Mouse (Mus musculus): ENCODE results near the gene Gatd1. TPM values are rescaled to one million over a fixed set of nuclear protein-coding genes. Genes with fewer than 3 reads are reported as not detected.
"Not testable (repeated sequence)": the region's sequence is repeated elsewhere in the genome, so short reads cannot be mapped to it uniquely, and the experiment has no call there.

Gene Gatd1
- total RNA-seq, 2 experiments from 2014 or later = 37.7 to 39.9 TPM

DNA sequence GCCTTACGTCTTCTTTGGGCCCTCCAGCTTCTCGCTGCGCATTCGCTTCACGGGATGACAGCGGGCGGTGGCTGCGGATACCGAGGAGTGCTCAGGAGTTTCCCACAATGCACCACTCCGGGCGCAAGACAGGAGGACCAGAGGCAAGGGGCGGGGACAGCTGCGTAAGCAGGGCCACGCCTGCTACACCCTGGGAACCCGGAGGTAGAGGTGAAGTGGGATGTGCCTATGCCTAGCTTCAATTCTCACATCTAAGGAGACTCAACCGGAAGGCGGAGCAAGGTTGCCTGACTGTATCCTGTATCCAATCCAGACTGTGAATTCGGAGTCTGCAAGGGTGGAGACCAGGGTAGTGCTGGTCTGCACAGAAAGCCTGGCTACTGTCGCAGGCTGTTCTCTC is 15.4 kb upstream of the Gatd1 start, which contains the start of gene Cend1:
TSS of gene Cend1 (minus strand) at position 182 of the 400 bp plus-strand sequence.
- DNase-seq (ENCODE audit: low spot score in 2 of 2) = peak; percentile 89 to 92

DNA sequence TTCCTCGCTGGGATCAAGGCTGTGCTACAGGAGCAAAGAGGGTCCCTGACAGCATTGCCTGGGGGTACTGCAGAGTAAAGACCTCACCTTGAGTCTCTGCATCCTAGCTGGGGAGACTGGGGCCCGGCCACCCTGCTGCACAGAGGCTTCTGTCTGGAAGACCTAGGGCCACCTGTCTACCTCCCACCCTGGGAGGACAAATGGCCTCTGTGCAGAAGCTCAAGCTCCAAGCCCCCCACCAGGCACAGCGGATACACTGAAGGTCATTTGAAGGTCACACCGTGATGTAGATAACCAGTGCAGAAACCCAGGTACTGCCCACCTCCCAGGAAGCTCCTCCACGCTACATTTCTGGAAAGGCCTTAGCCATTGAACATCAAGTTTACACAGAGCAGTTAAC is 14.8 kb upstream of the Gatd1 start:
- DNase-seq (ENCODE audit: low spot score in 2 of 2) = no peak

DNA sequence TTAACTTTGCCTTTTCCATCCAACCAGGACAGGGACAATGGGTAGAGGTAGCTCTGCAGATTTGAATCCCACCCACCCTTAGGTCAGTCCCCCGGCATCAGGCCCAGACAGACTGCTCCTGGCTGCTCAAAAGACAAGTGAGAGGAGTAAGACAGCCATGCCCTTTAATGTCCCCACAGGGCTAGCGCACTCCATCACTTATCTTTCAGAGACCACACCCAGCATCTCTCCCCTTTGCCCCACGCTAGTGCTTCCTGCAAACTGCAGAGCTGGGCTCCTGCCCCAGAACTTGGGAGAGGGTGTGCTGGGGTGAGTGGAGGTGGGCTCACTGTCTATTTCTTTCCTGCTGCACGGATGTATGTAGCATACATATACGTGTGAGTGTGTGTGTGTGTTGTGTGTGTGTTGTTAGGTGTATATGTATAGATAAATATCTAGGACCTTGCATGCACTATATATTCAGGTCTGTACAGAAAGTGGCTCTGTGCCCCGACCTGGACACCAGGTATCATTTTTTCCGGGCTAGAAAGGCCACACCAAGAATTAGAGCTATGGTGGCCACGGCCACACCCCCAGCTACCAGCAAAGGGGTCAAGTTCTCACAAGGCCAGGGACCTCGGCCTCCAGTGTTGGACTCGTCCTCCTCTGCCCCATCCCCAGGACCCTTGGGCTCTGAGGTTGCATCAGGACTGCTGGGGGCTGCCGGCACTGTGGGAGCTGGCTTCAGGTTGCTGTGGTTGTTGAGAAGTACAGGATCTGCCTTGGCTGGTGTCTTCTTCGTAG is 13.2 kb upstream of the Gatd1 start:
- DNase-seq (ENCODE audit: low spot score in 2 of 2) = no peak

DNA sequence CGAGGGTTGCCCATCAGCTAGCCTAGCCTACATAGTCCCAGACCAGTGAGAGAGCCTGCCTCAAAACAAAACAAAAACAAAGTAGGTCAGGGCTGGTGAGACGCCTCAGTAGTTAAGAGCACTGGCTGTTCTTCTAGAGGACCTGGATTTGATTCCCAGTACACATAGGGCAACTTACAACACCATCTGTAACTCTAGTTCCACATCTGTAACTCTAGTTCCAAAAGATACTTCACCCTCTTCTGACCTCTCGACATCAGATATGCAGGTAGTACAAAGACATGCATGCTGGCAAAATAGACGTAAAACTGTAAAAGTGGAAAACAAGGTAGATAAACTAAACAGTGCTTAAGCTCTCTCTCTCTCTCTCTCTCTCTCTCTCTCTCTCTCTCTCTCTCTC is 9.9 kb upstream of the Gatd1 start:
- DNase-seq (ENCODE audit: low spot score in 2 of 2) = no peak

DNA sequence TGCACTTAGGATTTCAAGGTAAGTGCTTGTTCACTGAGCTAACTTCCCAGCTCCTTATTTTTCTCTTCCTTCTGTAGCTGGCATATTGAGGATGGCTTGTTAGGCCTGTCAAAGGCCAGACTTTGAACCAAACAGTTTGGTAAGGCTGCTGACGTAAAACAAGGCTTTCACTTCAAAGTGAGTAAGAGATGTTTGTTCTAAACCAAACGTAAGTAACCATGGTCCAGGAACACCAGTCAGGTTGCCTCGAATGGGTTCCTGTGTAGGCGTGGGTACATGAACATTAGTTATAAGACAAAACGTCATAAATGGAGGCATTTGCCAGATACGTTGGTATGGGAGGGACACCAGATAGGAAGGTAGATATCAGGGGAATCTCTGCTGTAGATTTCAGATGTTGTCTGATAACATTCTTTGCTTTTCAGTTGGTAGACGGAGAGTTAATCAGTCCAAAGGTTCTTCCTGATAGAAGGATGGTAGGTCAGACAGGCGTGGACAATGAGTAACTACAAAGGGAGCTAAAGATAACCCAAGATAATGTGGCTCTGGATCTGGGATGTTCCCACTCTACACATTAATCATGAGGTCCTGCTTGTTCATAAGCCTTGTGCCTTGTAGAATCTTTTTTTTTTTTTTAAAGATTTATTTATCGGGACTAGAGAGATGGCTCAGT is 6.2 kb upstream of the Gatd1 start:
- no peak for DNase-seq (ENCODE audit: low spot score in 2 of 2)

DNA sequence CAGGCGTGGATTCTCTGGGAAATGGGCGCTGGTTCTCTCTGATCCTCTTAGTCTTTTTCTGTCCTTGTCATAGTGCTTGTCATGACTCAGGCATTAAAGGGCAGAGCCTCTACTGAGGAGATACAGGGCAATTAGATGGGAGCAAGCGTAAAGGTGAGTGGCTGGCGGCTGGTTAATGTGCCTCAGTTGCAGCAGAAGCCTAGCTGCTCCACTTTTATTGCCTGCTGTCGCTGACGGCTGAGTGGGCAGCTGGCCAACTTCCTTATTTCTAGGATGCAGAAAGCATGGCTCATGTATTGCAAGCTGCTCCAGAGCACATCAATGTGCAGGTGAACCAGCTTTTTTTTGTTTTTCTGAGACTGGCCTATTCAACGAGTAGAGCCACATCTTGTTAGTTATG is 5.0 kb upstream of the Gatd1 start:
- DNase-seq (ENCODE audit: low spot score in 2 of 2) = peak in 1 of 2 experiments; percentile 76

DNA sequence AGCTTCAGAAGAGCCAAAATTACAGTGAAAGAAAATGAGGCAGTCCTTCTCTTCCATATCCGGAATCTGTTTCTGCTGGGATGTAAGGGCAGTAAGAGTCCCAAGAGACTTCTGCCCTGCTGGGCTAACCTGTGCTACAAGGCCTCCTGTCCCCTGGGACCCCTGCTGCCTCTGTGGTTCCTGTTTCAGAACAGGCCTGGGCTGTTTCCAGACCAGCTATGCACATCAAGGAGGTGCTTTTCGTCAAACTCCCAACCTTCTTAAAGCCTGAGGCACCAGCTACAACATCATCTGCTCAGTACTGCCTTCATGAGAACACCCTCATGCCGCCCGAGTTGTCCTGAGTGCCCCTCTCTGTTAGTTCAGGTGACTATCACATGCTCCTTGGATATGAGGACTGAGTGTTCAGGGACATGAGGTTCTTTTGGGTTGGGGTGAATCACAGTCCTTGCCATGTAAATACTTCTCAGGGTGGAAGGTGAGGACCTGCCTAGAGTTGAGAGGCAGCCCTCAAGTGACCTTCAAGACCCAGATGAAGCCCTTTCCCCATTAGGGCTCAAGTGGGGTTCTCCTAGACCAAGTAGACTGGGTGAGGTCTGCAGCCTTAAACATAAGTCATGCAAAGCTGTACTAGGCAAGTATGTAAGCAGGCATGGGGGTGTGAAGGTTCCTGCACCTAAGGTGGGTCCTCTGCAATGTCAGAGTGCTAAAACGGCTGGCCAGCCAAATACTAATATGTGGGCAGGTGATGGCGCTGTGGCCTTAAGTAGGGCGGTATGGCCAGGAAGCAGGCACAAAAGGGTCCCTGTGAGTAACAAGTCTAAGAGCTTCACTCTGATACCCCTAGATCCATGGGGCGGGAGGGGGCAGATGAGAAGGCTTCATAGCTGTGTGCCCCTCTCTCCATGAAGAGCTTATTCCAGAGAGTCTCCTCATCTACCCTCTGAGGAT is 4.1 kb upstream of the Gatd1 start:
- no peak for DNase-seq (ENCODE audit: low spot score in 2 of 2)

DNA sequence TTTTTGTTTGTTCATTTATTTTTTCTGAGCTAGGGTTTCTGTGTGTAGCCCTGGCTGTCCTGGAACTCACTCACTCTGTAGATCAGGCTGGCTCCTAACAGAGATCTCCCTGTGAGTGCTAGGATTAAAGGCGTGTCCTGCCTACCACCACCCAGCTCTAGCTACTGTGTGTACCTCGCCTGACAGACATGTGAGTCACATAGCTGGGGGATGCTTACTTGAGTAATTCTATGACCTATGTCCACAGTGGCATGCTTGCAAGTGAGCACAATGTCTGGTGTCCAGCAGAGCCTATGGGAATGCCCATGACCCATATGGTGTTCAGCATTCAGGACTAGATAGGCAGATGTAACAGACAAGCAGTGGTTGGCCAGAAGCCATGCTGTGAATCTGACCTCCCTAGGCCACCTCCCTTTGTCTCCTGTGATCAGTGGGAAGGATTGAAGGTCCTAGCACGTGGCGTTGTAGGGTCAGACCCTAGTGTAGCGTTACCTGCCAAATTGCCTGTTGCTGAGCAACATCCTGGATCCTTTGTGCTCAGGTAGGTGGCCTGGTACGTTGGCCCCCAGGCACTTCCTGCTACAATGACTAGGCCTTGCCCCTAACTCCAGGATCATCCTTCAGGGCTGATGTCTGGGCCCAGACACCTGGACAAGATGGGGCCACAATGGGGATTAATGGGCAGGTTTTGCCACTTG is 2.4 kb upstream of the Gatd1 start:
- DNase-seq (ENCODE audit: low spot score in 2 of 2) = no peak

DNA sequence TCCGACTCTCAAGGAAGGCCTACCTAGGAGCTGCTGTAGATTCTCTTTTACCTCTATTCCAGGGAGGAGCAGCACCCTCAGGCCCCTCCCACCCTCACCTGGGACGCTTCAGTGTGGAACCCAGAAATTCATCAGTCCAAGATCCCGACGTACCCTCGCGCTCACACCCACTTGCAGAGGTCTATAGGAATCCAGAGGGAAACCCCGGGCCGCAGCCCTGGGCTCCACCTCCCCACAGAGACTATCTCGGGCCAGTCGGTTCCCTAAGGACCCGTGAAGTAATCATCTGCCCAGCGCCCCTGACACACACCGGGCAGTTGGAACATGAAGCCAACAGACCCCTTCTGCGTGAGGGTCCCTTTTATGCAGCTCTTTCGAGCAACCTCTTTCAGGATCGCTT is 605 bp downstream of the Gatd1 start:
- DNase-seq (ENCODE audit: low spot score in 2 of 2) = no peak

DNA sequence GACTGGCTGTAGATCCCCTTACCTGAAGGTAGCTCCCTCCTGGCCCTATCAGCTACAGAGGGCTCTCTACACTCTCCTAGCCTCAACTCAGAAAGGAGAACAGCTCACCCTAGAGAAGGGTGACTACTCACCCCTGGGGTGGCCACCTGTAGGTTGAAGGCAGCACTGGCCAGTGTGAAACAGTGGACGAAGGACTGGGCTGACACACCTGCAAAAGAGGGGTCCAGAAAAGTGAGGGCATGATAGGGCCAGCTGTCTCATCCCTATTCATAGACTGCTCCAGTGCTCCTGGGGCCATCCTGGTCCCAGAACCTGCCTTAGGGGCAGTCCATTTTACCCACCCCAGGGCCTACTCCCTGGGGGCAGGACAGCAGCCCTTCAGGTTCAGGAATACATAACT is 2.3 kb downstream of the Gatd1 start:
- DNase-seq (ENCODE audit: low spot score in 2 of 2) = no peak

DNA sequence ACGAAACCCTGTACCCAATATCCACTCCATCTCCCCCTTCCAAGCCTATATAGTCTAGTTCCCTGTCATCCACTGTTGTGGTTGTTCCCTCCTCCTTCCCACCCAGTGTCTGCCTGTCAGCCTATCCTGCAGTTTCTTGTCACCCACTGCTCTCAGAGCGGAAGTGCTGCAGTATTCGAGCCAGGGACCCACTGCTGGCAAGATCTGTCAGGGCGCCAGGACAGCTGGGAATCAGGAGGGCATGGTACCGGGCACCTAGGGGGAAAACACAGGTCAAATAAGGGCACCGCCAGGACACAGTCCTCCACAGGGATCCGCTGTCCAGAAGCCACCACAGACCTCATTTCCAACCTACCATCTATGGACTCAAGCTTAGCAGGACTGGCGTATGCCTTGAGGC is 3.3 kb downstream of the Gatd1 start:
- DNase-seq (ENCODE audit: low spot score in 2 of 2) = no peak

DNA sequence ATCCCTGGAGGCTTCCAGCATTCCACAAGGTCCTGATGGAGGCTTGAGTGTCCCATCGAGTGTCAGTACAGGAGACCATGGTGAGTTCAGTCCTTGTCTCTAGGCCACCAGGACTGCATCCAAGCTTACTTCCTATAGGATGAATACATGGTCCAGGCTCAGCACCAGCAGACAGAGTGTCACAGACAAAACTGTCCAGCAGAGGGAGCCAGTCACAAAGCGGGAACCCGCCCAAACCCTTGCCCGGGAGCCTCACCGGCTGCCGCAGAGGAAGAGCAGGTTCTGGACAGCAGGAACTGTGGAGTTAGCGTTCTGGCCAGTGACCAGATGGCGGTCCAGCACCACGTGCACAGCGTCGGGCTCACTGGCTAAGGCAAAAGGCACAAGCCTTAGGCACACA is 5.1 kb downstream of the Gatd1 start:
- DNase-seq (ENCODE audit: low spot score in 2 of 2) = peak; percentile 79 to 90

DNA sequence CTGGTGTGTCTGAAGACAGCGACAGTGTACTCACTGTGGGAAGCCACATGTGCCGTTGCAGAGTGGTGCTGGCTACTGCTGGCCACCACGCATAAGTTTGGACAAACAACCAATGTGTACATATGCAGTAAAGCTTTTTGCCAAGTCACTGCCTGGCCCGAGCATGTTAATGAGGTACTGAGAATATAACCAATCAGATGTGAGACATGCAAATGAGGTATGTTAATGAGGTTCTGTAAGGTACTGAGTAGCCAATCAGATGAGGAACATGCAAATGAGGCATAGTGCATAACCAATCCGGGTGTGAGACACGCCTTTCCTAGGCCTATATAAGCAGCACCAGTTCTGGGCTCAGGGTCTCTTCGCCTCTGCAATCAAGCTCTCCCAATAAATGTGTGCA is 6.3 kb downstream of the Gatd1 start:
- DNase-seq (ENCODE audit: low spot score in 2 of 2) = not testable (repeated sequence)

DNA sequence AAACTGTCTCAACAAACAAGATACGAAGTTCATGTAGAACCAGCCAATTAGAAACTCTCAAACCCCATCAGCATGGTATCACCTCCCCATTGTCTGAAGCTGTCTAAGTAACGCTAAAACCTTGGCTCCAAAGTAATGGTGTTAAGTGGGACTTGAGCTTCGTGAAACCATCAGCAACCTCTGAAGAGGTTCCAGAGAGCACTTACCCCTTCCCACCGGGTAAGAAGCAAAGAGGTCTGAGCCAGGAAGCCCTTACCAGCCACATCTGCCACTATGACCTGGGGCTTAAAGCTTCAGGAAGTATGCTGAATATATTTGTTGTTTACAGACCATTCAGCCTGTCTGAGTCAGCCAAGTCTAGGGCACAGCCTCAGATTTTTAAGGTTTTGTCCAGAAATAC is 8.5 kb downstream of the Gatd1 start:
- DNase-seq (ENCODE audit: low spot score in 2 of 2) = no peak

DNA sequence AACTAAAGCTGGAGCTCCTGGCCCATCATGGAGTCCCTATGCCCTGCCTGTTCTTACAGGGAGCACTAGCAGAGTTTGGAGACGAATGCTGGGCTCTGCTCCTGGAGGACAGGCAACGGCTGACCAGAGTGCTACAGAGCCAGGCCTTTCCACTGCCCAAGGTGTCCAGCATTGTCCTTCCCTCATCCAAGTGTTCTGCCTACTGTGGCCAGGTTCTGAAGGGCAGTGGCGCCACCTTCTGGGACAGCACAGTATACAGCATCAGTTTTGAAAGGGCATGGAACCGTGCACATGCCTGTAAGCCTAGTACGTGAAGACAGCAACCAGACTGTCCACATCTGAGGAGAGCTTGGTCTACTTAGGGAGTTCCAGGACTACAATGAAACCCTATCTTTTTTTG is 10.6 kb downstream of the Gatd1 start:
- DNase-seq (ENCODE audit: low spot score in 2 of 2) = peak in 1 of 2 experiments; percentile 51

DNA sequence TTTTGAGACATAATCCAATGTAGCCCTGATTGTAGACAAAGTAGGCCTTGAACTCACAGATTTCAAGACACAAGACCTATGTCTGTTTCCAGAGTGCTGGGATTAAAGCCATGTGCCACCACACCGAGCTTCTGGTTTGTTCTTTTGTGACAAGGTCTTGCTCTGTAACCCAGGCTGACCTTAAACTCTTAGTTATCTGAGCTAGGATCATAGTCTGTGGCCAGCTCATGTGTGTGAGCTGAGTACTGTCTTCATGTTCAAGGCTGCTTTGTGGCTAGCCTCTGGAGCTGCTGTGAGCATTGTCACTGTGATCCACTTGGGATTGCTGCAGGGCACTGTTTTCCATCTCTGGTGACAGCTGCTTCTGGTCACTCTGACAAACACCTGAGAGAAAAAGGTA is 18.6 kb downstream of the Gatd1 start:
- no peak for DNase-seq (ENCODE audit: low spot score in 2 of 2)

DNA sequence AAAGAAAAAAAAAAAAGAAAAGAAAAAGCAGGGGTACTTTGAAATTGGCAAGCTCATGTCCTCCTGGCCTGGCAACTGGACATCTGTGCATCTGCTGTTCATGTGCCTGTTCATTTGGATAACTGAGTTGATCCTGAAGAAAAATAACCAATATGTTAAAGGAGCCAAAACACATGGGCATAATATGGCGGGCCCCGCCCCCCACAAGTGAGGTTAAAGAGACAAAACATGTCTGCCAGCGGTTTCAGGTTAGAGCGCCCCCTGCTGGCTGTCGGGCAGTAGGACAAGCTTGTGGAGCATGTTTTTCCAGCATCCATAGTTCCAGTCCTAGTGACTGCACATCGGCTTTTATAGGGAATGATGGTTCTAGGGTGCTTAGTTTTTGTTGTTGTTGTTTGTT is 19.2 kb downstream of the Gatd1 start:
- peak in 1 of 2 experiments; percentile 56 for DNase-seq (ENCODE audit: low spot score in 2 of 2)

DNA sequence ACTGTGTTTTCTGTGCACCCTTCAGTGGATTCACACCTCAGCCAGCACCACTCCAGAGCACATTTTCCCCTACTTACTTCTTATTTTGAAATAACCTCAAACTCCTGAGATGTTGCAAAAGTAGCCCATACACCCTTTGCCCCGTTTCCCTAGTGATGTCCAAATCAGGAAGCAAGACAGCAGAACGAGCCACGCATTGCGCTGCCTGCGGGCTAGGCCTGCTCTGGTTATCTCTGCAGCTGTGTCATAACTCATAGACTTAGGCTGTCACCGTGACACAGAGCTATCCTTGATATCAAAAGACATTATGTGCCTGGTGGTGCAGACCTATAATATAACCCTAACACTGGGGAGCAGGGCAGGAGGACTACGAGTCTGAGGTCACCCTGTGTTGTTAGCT is 19.8 kb downstream of the Gatd1 start:
- no peak for DNase-seq (ENCODE audit: low spot score in 2 of 2)

DNA sequence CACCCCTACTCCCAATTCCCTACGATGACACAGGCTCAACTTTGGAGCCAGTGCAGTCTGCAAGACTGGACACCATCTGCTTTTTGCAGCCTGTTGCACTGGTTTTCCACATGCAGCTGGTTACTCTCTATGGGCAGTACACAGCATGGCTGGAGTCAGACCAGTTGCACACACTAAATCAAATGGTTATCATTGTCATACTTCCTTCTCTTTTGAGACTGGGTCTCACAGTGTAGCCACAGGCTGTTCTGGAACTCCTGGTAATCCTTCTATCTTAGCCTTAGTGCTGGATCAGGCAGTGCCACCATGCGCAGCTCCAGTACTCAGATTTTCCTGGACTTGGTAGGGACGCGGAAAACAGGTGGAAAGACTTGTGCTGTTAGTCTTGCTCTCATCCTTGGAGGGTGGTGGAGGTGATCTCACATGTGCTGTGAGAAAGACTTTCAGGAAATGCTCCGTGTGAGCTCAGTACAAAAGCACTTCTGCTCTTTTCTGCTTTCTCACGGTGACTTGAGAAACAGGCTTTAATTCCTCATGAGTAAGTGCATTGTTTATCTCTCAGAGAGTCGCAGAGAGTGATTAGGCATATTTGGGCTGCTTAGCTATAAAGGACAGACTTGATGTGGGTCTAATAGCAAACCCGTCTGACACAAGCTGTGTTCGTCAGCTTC is 21.2 kb downstream of the Gatd1 start:
- DNase-seq (ENCODE audit: low spot score in 2 of 2) = no peak
